Mouse (Mus musculus): ENCODE results near the gene Ncstn. TPM values are rescaled to one million over a fixed set of nuclear protein-coding genes. Genes with fewer than 3 reads are reported as not detected.

The Ncstn gene
- polyA plus RNA-seq, 1 experiment from 2014 or later, result 107 TPM

DNA sequence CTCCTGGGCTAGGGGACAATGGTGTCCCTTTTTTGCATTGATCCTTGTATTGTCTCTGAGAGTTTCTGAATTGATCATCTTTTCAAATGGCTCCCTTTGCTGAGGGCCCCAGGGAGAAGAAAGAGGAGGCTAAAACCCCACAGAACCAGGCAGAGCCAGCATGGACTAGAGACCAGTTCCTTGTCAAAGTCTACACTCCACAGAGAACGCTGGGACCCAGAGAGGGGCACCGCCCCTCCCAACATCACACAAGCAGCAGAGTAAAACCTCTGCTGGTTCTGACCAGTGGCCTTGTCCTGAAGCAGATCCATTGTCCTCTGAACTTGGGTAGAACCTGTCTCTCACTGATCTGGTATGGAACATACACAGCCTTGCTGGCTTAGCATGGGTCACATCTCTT is 20.5 kb downstream of the Ncstn start:
- H3K9ac ChIP-seq (ENCODE audit: low read depth, low read length), result no peak overlapping the region
- 87% methylated on average over 2 of the region's 2 CpGs for WGBS
- H3K4me1 ChIP-seq (ENCODE audit: control insufficient read depth, insufficient read depth, low read length), result peaks cover 10% of the 10 kb centered on the region; the same call in 1 of the 2 replicates
- H3K36me3 ChIP-seq (ENCODE audit: control insufficient read depth, insufficient read depth, low read length), result peaks cover 18% of the 10 kb centered on the region
- no peaks in the 10 kb centered on the region for H3K27me3 ChIP-seq (ENCODE audit: control insufficient read depth, insufficient read depth, low read depth, low read length)
- no peak for ATAC-seq
- no peak overlapping the region for H3K4me3 ChIP-seq (ENCODE audit: low read depth, low read length)
- no peak overlapping the region for H3K4me2 ChIP-seq (ENCODE audit: low read length)
- H3K9me3 ChIP-seq (replicated peaks; ENCODE audit: control insufficient read depth, low read length, poor library complexity, severe bottlenecking), result no peaks in the 10 kb centered on the region
- no peak overlapping the region for H3K27ac ChIP-seq (ENCODE audit: low read length)

DNA sequence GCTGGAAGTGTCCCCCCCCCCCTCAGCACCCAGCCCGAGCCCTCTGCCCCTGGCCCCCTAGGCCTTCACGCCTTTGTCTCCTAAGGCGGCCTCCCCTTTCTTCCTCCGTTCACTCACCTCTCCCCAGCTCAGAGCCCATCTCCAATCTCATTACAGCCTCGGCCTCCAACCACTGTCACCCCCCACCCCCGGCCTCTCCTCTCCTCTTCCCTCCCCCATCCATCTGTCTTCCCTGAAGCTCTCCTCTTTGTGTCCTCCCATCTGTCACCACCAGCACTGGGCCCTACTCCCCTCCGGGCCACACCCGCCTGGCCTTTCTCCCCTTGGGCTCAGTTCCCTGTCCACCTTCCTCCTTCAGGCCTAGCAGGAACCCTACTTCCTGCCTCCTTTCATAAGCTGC is 21.4 kb downstream of the Ncstn start:
- H3K36me3 ChIP-seq (ENCODE audit: control insufficient read depth, insufficient read depth, low read length), result peaks cover 9% of the 10 kb centered on the region
- H3K9ac ChIP-seq (ENCODE audit: low read depth, low read length), result no peak overlapping the region
- ATAC-seq, result no peak
- H3K27me3 ChIP-seq (ENCODE audit: control insufficient read depth, insufficient read depth, low read depth, low read length), result no peaks in the 10 kb centered on the region
- no peak overlapping the region for H3K4me3 ChIP-seq (ENCODE audit: low read depth, low read length)
- peaks cover 10% of the 10 kb centered on the region; the same call in 1 of the 2 replicates for H3K4me1 ChIP-seq (ENCODE audit: control insufficient read depth, insufficient read depth, low read length)
- no peak overlapping the region for H3K4me2 ChIP-seq (ENCODE audit: low read length)
- WGBS, result 10% methylated on average over 8 of the region's 8 CpGs
- H3K27ac ChIP-seq (ENCODE audit: low read length), result peak overlapping the region; percentile 14; the same call in 1 of the 2 replicates
- no peaks in the 10 kb centered on the region for H3K9me3 ChIP-seq (replicated peaks; ENCODE audit: control insufficient read depth, low read length, poor library complexity, severe bottlenecking)

DNA sequence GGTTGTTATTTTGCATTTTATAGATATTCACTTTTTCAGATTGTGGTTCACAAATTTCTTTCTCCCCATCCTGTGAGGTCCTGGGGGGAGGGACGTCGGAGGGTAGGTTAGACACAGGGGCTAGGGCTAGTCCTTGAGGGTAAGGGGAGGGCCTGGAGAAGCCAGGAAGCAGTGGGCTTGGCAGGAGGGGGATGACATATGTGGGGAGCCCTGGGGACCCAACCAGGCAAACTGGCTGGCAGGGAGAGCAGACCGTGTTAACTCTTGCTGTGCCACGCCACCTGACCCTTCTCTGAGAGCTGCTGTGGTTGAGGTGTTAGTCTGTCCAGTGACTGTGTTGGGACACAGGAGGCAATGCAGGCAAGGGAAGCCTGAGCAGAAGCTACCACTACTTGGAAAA is 21.9 kb downstream of the Ncstn start:
- no peak overlapping the region for H3K4me2 ChIP-seq (ENCODE audit: low read length)
- no peaks in the 10 kb centered on the region for H3K9me3 ChIP-seq (replicated peaks; ENCODE audit: control insufficient read depth, low read length, poor library complexity, severe bottlenecking)
- WGBS, result 38% methylated on average over 4 of the region's 4 CpGs
- ATAC-seq, result no peak
- no peaks in the 10 kb centered on the region for H3K27me3 ChIP-seq (ENCODE audit: control insufficient read depth, insufficient read depth, low read depth, low read length)
- peaks cover 7% of the 10 kb centered on the region; the same call in 1 of the 2 replicates for H3K36me3 ChIP-seq (ENCODE audit: control insufficient read depth, insufficient read depth, low read length)
- H3K4me3 ChIP-seq (ENCODE audit: low read depth, low read length), result no peak overlapping the region
- peaks cover 10% of the 10 kb centered on the region; the same call in 1 of the 2 replicates for H3K4me1 ChIP-seq (ENCODE audit: control insufficient read depth, insufficient read depth, low read length)
- H3K9ac ChIP-seq (ENCODE audit: low read depth, low read length), result no peak overlapping the region
- peak overlapping the region; percentile 14; the same call in 1 of the 2 replicates for H3K27ac ChIP-seq (ENCODE audit: low read length)

- H3K36me3 ChIP-seq (ENCODE audit: control insufficient read depth, insufficient read depth, low read length), result no peaks in the 10 kb centered on the region
- no peaks in the 10 kb centered on the region; the same call in 1 of the 2 replicates for H3K27me3 ChIP-seq (ENCODE audit: control insufficient read depth, insufficient read depth, low read depth, low read length)
- H3K9ac ChIP-seq (ENCODE audit: low read depth, low read length), result no peak overlapping the region
- peaks cover 13% of the 10 kb centered on the region for H3K4me1 ChIP-seq (ENCODE audit: control insufficient read depth, insufficient read depth, low read length)
- ATAC-seq, result no peak
- H3K27ac ChIP-seq (ENCODE audit: low read length), result no peak overlapping the region
- WGBS, result 32% methylated on average over 7 of the region's 7 CpGs
- H3K4me3 ChIP-seq (ENCODE audit: low read depth, low read length), result no peak overlapping the region
- H3K4me2 ChIP-seq (ENCODE audit: low read length), result no peak overlapping the region
- no peaks in the 10 kb centered on the region for H3K9me3 ChIP-seq (replicated peaks; ENCODE audit: control insufficient read depth, low read length, poor library complexity, severe bottlenecking)
These were observed 23.7 kb downstream of the Ncstn start for GRCm38 (mm10) chr1:172058874-172059273.

DNA sequence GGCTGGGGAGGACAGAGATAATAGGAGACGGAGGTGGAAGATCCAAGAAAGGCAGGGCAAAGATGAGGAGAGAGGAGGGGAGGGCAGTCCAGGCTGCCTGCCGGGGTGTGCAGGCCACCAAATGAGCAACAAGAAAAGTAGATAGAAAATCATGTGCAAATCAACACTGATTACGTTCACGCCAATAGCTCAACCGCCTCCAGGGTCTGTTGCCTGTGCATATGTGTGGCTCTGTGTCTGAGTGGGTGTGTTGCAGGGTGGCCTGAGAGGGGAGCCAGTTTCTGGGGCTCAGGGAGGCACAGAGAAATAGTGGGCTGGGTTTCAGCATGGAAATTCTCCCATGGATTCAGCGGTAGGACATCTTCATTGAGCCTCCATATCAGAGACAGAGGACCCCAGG is 24.3 kb downstream of the Ncstn start:
- Histone ChIP-seq H3K9me3 (replicated peaks; ENCODE audit: control insufficient read depth, low read length, poor library complexity, severe bottlenecking) (no peaks in the 10 kb centered on the region), H3K4me3 (ENCODE audit: low read depth, low read length) (no peak overlapping the region), H3K27me3 (ENCODE audit: control insufficient read depth, insufficient read depth, low read depth, low read length) (no peaks in the 10 kb centered on the region; the same call in 1 of the 2 replicates), H3K4me2 (ENCODE audit: low read length) (no peak overlapping the region), H3K36me3 (ENCODE audit: control insufficient read depth, insufficient read depth, low read length) (no peaks in the 10 kb centered on the region), H3K4me1 (ENCODE audit: control insufficient read depth, insufficient read depth, low read length) (peaks cover 18% of the 10 kb centered on the region), H3K9ac (ENCODE audit: low read depth, low read length) (no peak overlapping the region), H3K27ac (ENCODE audit: low read length) (0 out of 2 replicates have a peak overlapping the region, but pooled peaks have one; percentile 39)
- 33% methylated on average over 6 of the region's 6 CpGs for WGBS
- ATAC-seq, result 0 out of 2 replicates have a peak, but pooled peaks have one; percentile 2

- Histone ChIP-seq H3K4me1 (ENCODE audit: control insufficient read depth, insufficient read depth, low read length) (peaks cover 24% of the 10 kb centered on the region), H3K4me3 (ENCODE audit: low read depth, low read length) (0 out of 2 replicates have a peak within 1 kb of the TSS, but pooled peaks have one; percentile 1), H3K4me2 (ENCODE audit: low read length) (no peak within 1 kb of the TSS; the same call in 1 of the 2 replicates), H3K36me3 (ENCODE audit: control insufficient read depth, insufficient read depth, low read length) (no peaks in the 10 kb centered on the region), H3K27me3 (ENCODE audit: control insufficient read depth, insufficient read depth, low read depth, low read length) (no peaks in the 10 kb centered on the region; the same call in 1 of the 2 replicates), H3K9me3 (replicated peaks; ENCODE audit: control insufficient read depth, low read length, poor library complexity, severe bottlenecking) (no peaks in the 10 kb centered on the region), H3K27ac (ENCODE audit: low read length) (0 out of 2 replicates have a peak within 1 kb of the TSS, but pooled peaks have one; percentile 39), H3K9ac (ENCODE audit: low read depth, low read length) (0 out of 2 replicates have a peak within 1 kb of the TSS, but pooled peaks have one; percentile 13)
- peak; percentile 29; the same call in 1 of the 2 replicates for ATAC-seq
- 47% methylated on average over 2 of the region's 2 CpGs for WGBS
These were observed 25.1 kb downstream of the Ncstn start, which contains the start of gene Nhlh1 for GRCm38 (mm10) chr1:172057491-172057921. TSS of gene Nhlh1 (minus strand) at chr1:172057573.

- Histone ChIP-seq H3K27me3 (ENCODE audit: control insufficient read depth, insufficient read depth, low read depth, low read length) (no peaks in the 10 kb centered on the region; the same call in 1 of the 2 replicates), H3K9ac (ENCODE audit: low read depth, low read length) (no peak overlapping the region), H3K4me1 (ENCODE audit: control insufficient read depth, insufficient read depth, low read length) (peaks cover 24% of the 10 kb centered on the region), H3K4me3 (ENCODE audit: low read depth, low read length) (peak overlapping the region; percentile 9; the same call in 1 of the 2 replicates), H3K36me3 (ENCODE audit: control insufficient read depth, insufficient read depth, low read length) (no peaks in the 10 kb centered on the region), H3K27ac (ENCODE audit: low read length) (no peak overlapping the region), H3K9me3 (replicated peaks; ENCODE audit: control insufficient read depth, low read length, poor library complexity, severe bottlenecking) (no peaks in the 10 kb centered on the region), H3K4me2 (ENCODE audit: low read length) (peak overlapping the region; percentile 7; the same call in 1 of the 2 replicates)
- ATAC-seq, result no peak
- 65% methylated on average over 4 of the region's 4 CpGs for WGBS
These were observed 26.3 kb downstream of the Ncstn start for GRCm38 (mm10) chr1:172056251-172056650.

DNA sequence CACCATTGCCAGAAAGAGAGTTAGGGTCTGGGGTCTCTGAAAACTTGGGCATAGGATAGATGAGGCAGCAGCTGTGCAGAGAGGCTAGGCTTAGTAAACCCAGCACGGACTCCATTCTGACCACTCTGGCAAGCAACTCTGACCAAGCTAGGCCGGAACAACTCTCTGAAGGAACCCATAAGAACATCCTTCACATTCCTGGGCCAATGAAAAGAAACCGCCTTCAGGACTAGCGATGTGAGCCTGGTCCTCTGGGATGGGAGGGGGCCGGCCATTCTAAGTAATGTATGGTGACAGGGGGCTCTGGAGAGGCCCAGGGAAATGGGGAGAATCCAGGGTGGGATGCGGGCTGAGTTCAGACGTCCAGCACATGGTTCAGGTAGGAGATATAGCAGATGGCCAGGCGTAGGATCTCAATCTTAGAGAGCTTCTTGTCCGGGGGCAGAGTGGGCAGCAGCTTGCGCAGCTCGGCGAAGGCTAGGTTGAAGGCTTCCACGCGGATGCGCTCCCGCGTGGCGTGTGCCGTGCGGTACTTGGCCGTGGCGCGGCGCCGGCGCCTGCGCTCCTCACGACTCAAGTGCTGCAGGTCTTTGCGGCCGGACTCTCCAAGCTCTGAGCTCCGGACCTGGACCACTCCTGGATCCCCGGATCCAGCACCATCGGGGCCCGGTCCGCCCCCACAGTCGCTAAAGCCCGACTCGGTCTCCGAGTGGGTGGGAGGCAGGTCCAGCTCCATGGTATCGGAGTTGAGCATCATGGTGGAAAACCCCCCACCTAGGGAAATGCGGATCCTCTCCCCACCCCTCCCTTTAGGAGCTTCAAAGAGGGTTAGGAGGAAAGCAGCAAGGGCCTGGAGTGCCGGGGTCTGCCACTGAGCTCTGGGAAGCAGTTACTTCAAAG is 28.8 kb downstream of the Ncstn start:
- Histone ChIP-seq H3K4me1 (ENCODE audit: control insufficient read depth, insufficient read depth, low read length) (peaks cover 35% of the 10 kb centered on the region), H3K27ac (ENCODE audit: low read length) (no peak overlapping the region), H3K36me3 (ENCODE audit: control insufficient read depth, insufficient read depth, low read length) (no peaks in the 10 kb centered on the region), H3K27me3 (ENCODE audit: control insufficient read depth, insufficient read depth, low read depth, low read length) (no peaks in the 10 kb centered on the region; the same call in 1 of the 2 replicates), H3K4me2 (ENCODE audit: low read length) (peak overlapping the region; percentile 85), H3K9ac (ENCODE audit: low read depth, low read length) (peak overlapping the region; percentile 68), H3K9me3 (replicated peaks; ENCODE audit: control insufficient read depth, low read length, poor library complexity, severe bottlenecking) (no peaks in the 10 kb centered on the region), H3K4me3 (ENCODE audit: low read depth, low read length) (peak overlapping the region; percentile 49)
- 3% methylated on average over 42 of the region's 42 CpGs for WGBS
- peak; percentile 43 for ATAC-seq

Data from midbrain, embryonic 16.5 days (tissue).